Mouse (Mus musculus) brain, embryonic 14.5 days (tissue): ENCODE results near the gene Cbr3.

ENCODE experiments used
- CTCF ChIP-seq: fragments of 200-500 bp; IDR thresholded peaks from 2 replicates; pipeline ENCODE4 v1.5.1; 2012; ENCODE audit warnings: inconsistent platforms, mild to moderate bottlenecking, moderate library complexity, borderline replicate concordance; ENCODE audit not compliant: insufficient read depth, insufficient read length; ENCODE audit errors: extremely low read depth
- POLR2A ChIP-seq: fragments of 200-500 bp; IDR thresholded peaks from 2 replicates; pipeline ENCODE4 v1.6.1; 2012; ENCODE audit warnings: mild to moderate bottlenecking, inconsistent platforms, borderline replicate concordance; ENCODE audit not compliant: poor library complexity, insufficient read depth, insufficient read length, severe bottlenecking; ENCODE audit errors: extremely low read depth

- TF ChIP-seq CTCF = peak; percentile 68
- no peak for TF ChIP-seq POLR2A
Observed at GRCm38 (mm10) chr16:93710924-93711323, 27.9 kb downstream of the Cbr3 start.
